Comparison of ENCODE assay signal across 35 mouse cellular contexts in genomic region chr16:23972901-23973300, GRCm38 (mm10). TPM values are rescaled to one million over a fixed set of nuclear protein-coding genes. Genes with fewer than 3 reads are reported as not detected.
DNase-seq lines count a peak whose midpoint lies in the region; ATAC-seq and TF ChIP-seq lines count a peak whose summit lies in the region.
"Had no signal": no experiment of that assay in that cellular context is flagged by ENCODE, and none has a peak within 500 bp of the region (broad histone marks: within the 10 kb centered on the region; RNA-seq: fewer than 3 reads in every experiment).

No protein-coding gene starts in this region.

- no peaks in the 10 kb centered on the region for H3K9me3 ChIP-seq in intestine, embryonic 14.5 days (ENCODE audit: control insufficient read depth, low read length)
- no peaks in the 10 kb centered on the region for H3K9me3 ChIP-seq in intestine, embryonic 15.5 days
- H3K9me3 ChIP-seq in intestine, embryonic 16.5 days (ENCODE audit: control insufficient read depth, low read length), result no peaks in the 10 kb centered on the region
- no peaks in the 10 kb centered on the region for H3K9me3 ChIP-seq in limb, embryonic 14.5 days (ENCODE audit: control insufficient read depth, low read length)
- no peaks in the 10 kb centered on the region for H3K9me3 ChIP-seq in hindbrain, embryonic 12.5 days (replicated peaks)
- H3K9me3 ChIP-seq: embryonic facial prominence, embryonic 12.5 days; hindbrain, embryonic 10.5 days; limb, embryonic 15.5 days; midbrain, embryonic 12.5 days; neural tube, embryonic 13.5 days; stomach, embryonic 15.5 days had no signal

- WGBS in intestine, embryonic 14.5 days, result 78% methylated on average over 11 of the region's 11 CpGs
- 80% methylated on average over 11 of the region's 11 CpGs for WGBS in intestine, embryonic 15.5 days
- WGBS in intestine, embryonic 16.5 days, result 82% methylated on average over 11 of the region's 11 CpGs
- WGBS in limb, embryonic 14.5 days, result 72% methylated on average over 11 of the region's 11 CpGs
- 70% methylated on average over 11 of the region's 11 CpGs for WGBS in hindbrain, embryonic 12.5 days

- H3K36me3 ChIP-seq in intestine, embryonic 14.5 days (ENCODE audit: control insufficient read depth, insufficient read depth, low read length), result 0 out of 2 replicates have a peak, but pooled peaks cover 3% of the 10 kb centered on the region
- peaks cover 1% of the 10 kb centered on the region; the same call in 1 of the 2 replicates for H3K36me3 ChIP-seq in intestine, embryonic 15.5 days
- H3K36me3 ChIP-seq in intestine, embryonic 16.5 days (ENCODE audit: control insufficient read depth, insufficient read depth, low read length), result peaks cover 5% of the 10 kb centered on the region; the same call in 1 of the 2 replicates
- peaks cover 26% of the 10 kb centered on the region for H3K36me3 ChIP-seq in limb, embryonic 14.5 days (ENCODE audit: control insufficient read depth, insufficient read depth, low read length)
- no peaks in the 10 kb centered on the region for H3K36me3 ChIP-seq in hindbrain, embryonic 12.5 days
- H3K36me3 ChIP-seq: hindbrain, embryonic 10.5 days; midbrain, embryonic 12.5 days had no signal

- intact Hi-C loops in gastrocnemius, adult 2 months (cut with DNase I), result no loop called here

- peak; percentile 7 for DNase-seq in gastrocnemius, adult 2 months
- DNase-seq in gastrocnemius, postnatal 25 days, result no peak
- DNase-seq in intestine, embryonic 14.5 days (ENCODE audit: low spot score), result no peak
- DNase-seq in limb, embryonic 14.5 days (ENCODE audit: low spot score), result no peak
- DNase-seq: adrenal gland, postnatal 36 days; cerebellum, adult 18-20 months; cerebellum, postnatal 14 days; gastrocnemius, postnatal 36 days; heart, adult 2 months; kidney, adult 11 months; lung, postnatal 36 days; right cerebral cortex, postnatal 25 days had no signal

- 0 out of 2 replicates have a peak, but pooled peaks have one; percentile 18 for ATAC-seq in intestine, embryonic 14.5 days (replicated peaks; ENCODE audit: low FRiP score, low TSS enrichment, low read depth)
- ATAC-seq in intestine, embryonic 15.5 days, result no peak
- ATAC-seq in intestine, embryonic 16.5 days, result no peak
- 0 out of 2 replicates have a peak, but pooled peaks have one; percentile 10 for ATAC-seq in limb, embryonic 14.5 days (ENCODE audit: low FRiP score, low read depth)
- ATAC-seq in hindbrain, embryonic 12.5 days (ENCODE audit: low FRiP score), result no peak
- ATAC-seq: CD4-positive, CD25-positive, alpha-beta regulatory T cell, adult 4 months; forebrain, embryonic 14.5 days; hindbrain, embryonic 16.5 days had no signal

- TF ChIP-seq CTCF in gastrocnemius, adult 2 months (IDR thresholded peaks at IDR 0.05), result no peak

- H3K9ac ChIP-seq in intestine, embryonic 14.5 days (ENCODE audit: low read length), result no peak overlapping the region
- H3K9ac ChIP-seq in intestine, embryonic 15.5 days, result no peak overlapping the region
- peak overlapping the region; percentile 53; the same call in 1 of the 2 replicates for H3K9ac ChIP-seq in intestine, embryonic 16.5 days (ENCODE audit: low read depth, low read length)
- H3K9ac ChIP-seq in limb, embryonic 14.5 days (ENCODE audit: low read depth, low read length, severe bottlenecking), result no peak overlapping the region
- no peak overlapping the region for H3K9ac ChIP-seq in hindbrain, embryonic 12.5 days
- H3K9ac ChIP-seq: embryonic facial prominence, embryonic 12.5 days; limb, embryonic 15.5 days; midbrain, embryonic 12.5 days; neural tube, embryonic 13.5 days; stomach, embryonic 15.5 days had no signal

- no peaks in the 10 kb centered on the region for H3K4me1 ChIP-seq in intestine, embryonic 14.5 days (replicated peaks; ENCODE audit: control insufficient read depth, insufficient read depth, low read length)
- peaks cover 8% of the 10 kb centered on the region for H3K4me1 ChIP-seq in intestine, embryonic 15.5 days (replicated peaks)
- H3K4me1 ChIP-seq in intestine, embryonic 16.5 days (ENCODE audit: control insufficient read depth, insufficient read depth, low read length), result peaks cover 5% of the 10 kb centered on the region; the same call in 1 of the 2 replicates
- peaks cover 17% of the 10 kb centered on the region for H3K4me1 ChIP-seq in limb, embryonic 14.5 days (ENCODE audit: control insufficient read depth, insufficient read depth, low read length)
- no peaks in the 10 kb centered on the region for H3K4me1 ChIP-seq in hindbrain, embryonic 12.5 days
- H3K4me1 ChIP-seq: embryonic facial prominence, embryonic 12.5 days; midbrain, embryonic 12.5 days; neural tube, embryonic 13.5 days had no signal

- no peak for TF ChIP-seq POLR2A in limb, embryonic 14.5 days (IDR thresholded peaks at IDR 0.05; ENCODE audit: borderline replicate concordance, extremely low read depth, insufficient read depth, insufficient read length)

- no peak overlapping the region for H3K4me2 ChIP-seq in intestine, embryonic 14.5 days (ENCODE audit: low read length)
- no peak overlapping the region for H3K4me2 ChIP-seq in intestine, embryonic 15.5 days (replicated peaks)
- 0 out of 2 replicates have a peak overlapping the region, but pooled peaks have one; percentile 9 for H3K4me2 ChIP-seq in intestine, embryonic 16.5 days (ENCODE audit: low read depth, low read length)
- no peak overlapping the region for H3K4me2 ChIP-seq in limb, embryonic 14.5 days (replicated peaks; ENCODE audit: low read depth, low read length, severe bottlenecking)
- no peak overlapping the region for H3K4me2 ChIP-seq in hindbrain, embryonic 12.5 days (replicated peaks)
- H3K4me2 ChIP-seq: embryonic facial prominence, embryonic 12.5 days; limb, embryonic 15.5 days; midbrain, embryonic 12.5 days; neural tube, embryonic 13.5 days; stomach, embryonic 15.5 days had no signal

- no peak overlapping the region for H3K4me3 ChIP-seq in gastrocnemius, adult 2 months
- H3K4me3 ChIP-seq in intestine, embryonic 14.5 days (ENCODE audit: low read depth, low read length), result no peak overlapping the region
- no peak overlapping the region for H3K4me3 ChIP-seq in intestine, embryonic 15.5 days (replicated peaks)
- peak overlapping the region; percentile 27 for H3K4me3 ChIP-seq in intestine, embryonic 16.5 days (ENCODE audit: low read length)
- H3K4me3 ChIP-seq in limb, embryonic 14.5 days (replicated peaks; ENCODE audit: low read length), result no peak overlapping the region
- H3K4me3 ChIP-seq in hindbrain, embryonic 12.5 days, result no peak overlapping the region
- H3K4me3 ChIP-seq: embryonic facial prominence, embryonic 12.5 days; heart, adult 2 months; hindbrain, embryonic 10.5 days; limb, embryonic 15.5 days; midbrain, embryonic 12.5 days; neural tube, embryonic 13.5 days; stomach, embryonic 15.5 days had no signal

- H3K27ac ChIP-seq in gastrocnemius, adult 2 months, result peak overlapping the region; percentile 71
- H3K27ac ChIP-seq in intestine, embryonic 14.5 days (ENCODE audit: low read depth), result no peak overlapping the region
- H3K27ac ChIP-seq in intestine, embryonic 15.5 days, result no peak overlapping the region
- H3K27ac ChIP-seq in intestine, embryonic 16.5 days (ENCODE audit: low read length), result peak overlapping the region; percentile 10; the same call in 1 of the 2 replicates
- no peak overlapping the region for H3K27ac ChIP-seq in limb, embryonic 14.5 days (replicated peaks; ENCODE audit: low read depth, low read length)
- H3K27ac ChIP-seq in hindbrain, embryonic 12.5 days, result no peak overlapping the region
- H3K27ac ChIP-seq: embryonic facial prominence, embryonic 12.5 days; heart, adult 2 months; hindbrain, embryonic 10.5 days; limb, embryonic 15.5 days; midbrain, embryonic 12.5 days; neural tube, embryonic 13.5 days; stomach, embryonic 15.5 days had no signal

- no peaks in the 10 kb centered on the region for H3K27me3 ChIP-seq in intestine, embryonic 14.5 days (replicated peaks; ENCODE audit: control insufficient read depth, insufficient read depth, low read length)
- no peaks in the 10 kb centered on the region for H3K27me3 ChIP-seq in intestine, embryonic 15.5 days (replicated peaks)
- H3K27me3 ChIP-seq in intestine, embryonic 16.5 days (replicated peaks; ENCODE audit: control insufficient read depth, insufficient read depth, low read length), result no peaks in the 10 kb centered on the region
- no peaks in the 10 kb centered on the region for H3K27me3 ChIP-seq in limb, embryonic 14.5 days (ENCODE audit: control insufficient read depth, insufficient read depth, low read length)
- no peaks in the 10 kb centered on the region for H3K27me3 ChIP-seq in hindbrain, embryonic 12.5 days
- H3K27me3 ChIP-seq: embryonic facial prominence, embryonic 12.5 days; limb, embryonic 15.5 days; neural tube, embryonic 13.5 days; stomach, embryonic 15.5 days had no signal

RNA-seq across cellular contexts. Expression of gene Gm37419, which starts 15.4 kb away (rescaled TPM):
- not detected for total RNA-seq in gastrocnemius, adult 2 months (2021)
- total RNA-seq in gastrocnemius, postnatal 25 days (2021), result not detected
- polyA plus RNA-seq in intestine, embryonic 14.5 days (2014; fragmentation: Nextera tagmentation; extraction: Ambion mirVana), result not detected in 2 replicates
- not detected in 2 replicates for polyA plus RNA-seq in intestine, embryonic 15.5 days (2015; fragmentation: Nextera tagmentation; extraction: Ambion mirVana)
- polyA plus RNA-seq in intestine, embryonic 16.5 days (2015; fragmentation: Nextera tagmentation; extraction: Ambion mirVana), result not detected in 2 replicates
- not detected in 2 replicates for polyA plus RNA-seq in limb, embryonic 14.5 days (2012; rRNA removed)
- polyA plus RNA-seq in limb, embryonic 14.5 days (2014; fragmentation: Nextera tagmentation; extraction: Ambion mirVana), result not detected in 2 replicates
- not detected in 2 replicates for polyA plus RNA-seq in hindbrain, embryonic 12.5 days (2016; fragmentation: Nextera tagmentation; extraction: Ambion mirVana)
- total RNA-seq: adrenal gland, adult 18-20 months; adrenal gland, postnatal 36 days; gastrocnemius, postnatal 36 days; heart, adult 2 months; layer of hippocampus, adult 18-20 months; layer of hippocampus, postnatal 10 days; left cerebral cortex, adult 18-20 months; left cerebral cortex, postnatal 14 days; megakaryocyte, adult 5-6 weeks had no signal
- polyA plus RNA-seq: brain, embryonic 14.5 days; CD4-positive, CD25-positive, alpha-beta regulatory T cell, adult 4 months; embryonic facial prominence, embryonic 12.5 days; forebrain, embryonic 14.5 days; heart, adult 2 months; heart, embryonic 16.5 days; hindbrain, embryonic 10.5 days; hindbrain, embryonic 16.5 days; kidney, embryonic 14.5 days; limb, embryonic 15.5 days; liver, embryonic 16.5 days; lung, embryonic 16.5 days; midbrain, embryonic 12.5 days; neural tube, embryonic 13.5 days; stomach, embryonic 15.5 days had no signal

RNA-seq across cellular contexts. Expression of gene Bcl6, which starts 15.8 kb away (rescaled TPM):
- 10 to 100 TPM; 62.7 to 71.2 TPM for total RNA-seq in gastrocnemius, adult 2 months (2021)
- 10 to 100 TPM; 36.6 to 68.3 TPM for total RNA-seq in gastrocnemius, postnatal 25 days (2021)
- 0.49 and 0.95 TPM in 2 replicates for polyA plus RNA-seq in intestine, embryonic 14.5 days (2014; fragmentation: Nextera tagmentation; extraction: Ambion mirVana)
- polyA plus RNA-seq in intestine, embryonic 15.5 days (2015; fragmentation: Nextera tagmentation; extraction: Ambion mirVana), result 0.90 and 0.91 TPM in 2 replicates
- polyA plus RNA-seq in intestine, embryonic 16.5 days (2015; fragmentation: Nextera tagmentation; extraction: Ambion mirVana), result 1.2 TPM in 2 replicates
- 10.8 and 11.9 TPM in 2 replicates for polyA plus RNA-seq in limb, embryonic 14.5 days (2012; rRNA removed)
- 2.5 and 2.7 TPM in 2 replicates for polyA plus RNA-seq in limb, embryonic 14.5 days (2014; fragmentation: Nextera tagmentation; extraction: Ambion mirVana)
- polyA plus RNA-seq in hindbrain, embryonic 12.5 days (2016; fragmentation: Nextera tagmentation; extraction: Ambion mirVana), result 0.12 and 0.18 TPM in 2 replicates

RNA-seq across cellular contexts. Expression of gene Rtp2, which starts 40.7 kb away (rescaled TPM):
- not detected for total RNA-seq in gastrocnemius, adult 2 months (2021)
- not detected for total RNA-seq in gastrocnemius, postnatal 25 days (2021)
- polyA plus RNA-seq in intestine, embryonic 14.5 days (2014; fragmentation: Nextera tagmentation; extraction: Ambion mirVana), result not detected in 2 replicates
- polyA plus RNA-seq in intestine, embryonic 15.5 days (2015; fragmentation: Nextera tagmentation; extraction: Ambion mirVana), result not detected in 2 replicates
- not detected in 2 replicates for polyA plus RNA-seq in intestine, embryonic 16.5 days (2015; fragmentation: Nextera tagmentation; extraction: Ambion mirVana)
- polyA plus RNA-seq in limb, embryonic 14.5 days (2012; rRNA removed), result not detected in 2 replicates
- polyA plus RNA-seq in limb, embryonic 14.5 days (2014; fragmentation: Nextera tagmentation; extraction: Ambion mirVana), result not detected in 2 replicates
- polyA plus RNA-seq in hindbrain, embryonic 12.5 days (2016; fragmentation: Nextera tagmentation; extraction: Ambion mirVana), result not detected in 2 replicates
- total RNA-seq: adrenal gland, adult 18-20 months; adrenal gland, postnatal 36 days; gastrocnemius, postnatal 36 days; heart, adult 2 months; megakaryocyte, adult 5-6 weeks had no signal
- polyA plus RNA-seq: forebrain, embryonic 14.5 days; heart, adult 2 months; heart, embryonic 16.5 days; hindbrain, embryonic 10.5 days; hindbrain, embryonic 16.5 days; kidney, embryonic 14.5 days; limb, embryonic 15.5 days; liver, embryonic 16.5 days; lung, embryonic 16.5 days; midbrain, embryonic 12.5 days; neural tube, embryonic 13.5 days; stomach, embryonic 15.5 days had no signal

Comparison
In these comparisons a context has a peak if more than half of its experiments do, and no peak if none do; other contexts are left out.
1. H3K27ac ChIP-seq: peak in gastrocnemius, adult 2 months (single experiment) and intestine, embryonic 16.5 days (single experiment); none in intestine, embryonic 14.5 days (single experiment), intestine, embryonic 15.5 days (single experiment), limb, embryonic 14.5 days (single experiment) and hindbrain, embryonic 12.5 days (single experiment).
2. ATAC-seq: peak in intestine, embryonic 14.5 days (single experiment) and limb, embryonic 14.5 days (single experiment); none in intestine, embryonic 15.5 days (single experiment), intestine, embryonic 16.5 days (single experiment) and hindbrain, embryonic 12.5 days (single experiment).